Mouse (Mus musculus): ENCODE results near the gene Comtd1.

Gene Comtd1

DNA sequence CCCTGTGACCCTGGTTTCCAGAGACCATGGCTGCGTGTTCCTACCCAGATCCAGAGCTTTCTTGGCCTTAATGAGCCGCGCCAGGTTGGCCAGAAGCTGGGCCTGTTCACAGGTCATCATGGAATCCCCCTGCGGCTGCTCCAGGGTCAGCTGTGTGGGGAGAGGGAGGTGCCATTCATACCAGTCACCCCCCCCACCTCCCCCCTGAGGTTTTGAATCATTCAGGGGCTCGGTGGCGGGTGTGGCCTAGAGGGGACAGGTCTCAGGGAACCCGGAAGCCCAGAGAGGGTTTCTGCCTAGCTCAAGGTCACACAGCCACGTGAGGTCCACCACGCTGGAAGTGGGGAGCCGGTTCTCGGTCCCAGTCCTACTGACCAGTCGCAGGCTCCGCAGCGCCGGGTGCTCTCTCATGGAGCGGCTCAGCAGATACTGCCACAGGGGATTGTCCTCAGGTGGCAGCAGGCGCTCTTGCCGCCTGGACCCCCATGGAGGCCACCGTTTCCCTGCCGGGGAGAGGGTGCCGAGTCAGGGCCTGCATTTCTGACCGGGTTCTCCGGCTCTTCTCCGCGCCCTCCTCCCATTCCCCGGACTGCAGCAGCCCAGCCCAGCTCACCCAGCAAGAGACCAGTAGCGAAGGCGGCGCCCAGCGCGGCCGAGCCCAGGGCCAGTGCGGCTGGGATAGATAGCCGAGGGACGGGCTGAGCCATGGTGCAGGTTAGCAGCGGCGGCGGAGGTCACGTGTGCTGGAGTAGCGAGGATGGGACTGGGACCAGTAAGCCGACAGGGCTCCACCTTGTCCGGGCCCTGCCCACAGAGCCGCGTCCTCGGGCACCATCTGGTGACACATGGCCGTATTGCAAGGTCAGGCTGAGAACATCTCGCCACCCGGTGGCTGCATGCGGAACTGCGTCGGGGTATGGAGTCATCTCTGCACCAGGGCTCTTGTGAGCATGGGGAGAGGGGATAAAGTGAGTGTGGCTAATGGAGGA lies at the start of gene Comtd1:
Gene Comtd1 (minus strand): TSS at position 812 of the 989 bp plus-strand sequence.
- in situ Hi-C loops (cut with MseI, MboI): no loop called here

DNA sequence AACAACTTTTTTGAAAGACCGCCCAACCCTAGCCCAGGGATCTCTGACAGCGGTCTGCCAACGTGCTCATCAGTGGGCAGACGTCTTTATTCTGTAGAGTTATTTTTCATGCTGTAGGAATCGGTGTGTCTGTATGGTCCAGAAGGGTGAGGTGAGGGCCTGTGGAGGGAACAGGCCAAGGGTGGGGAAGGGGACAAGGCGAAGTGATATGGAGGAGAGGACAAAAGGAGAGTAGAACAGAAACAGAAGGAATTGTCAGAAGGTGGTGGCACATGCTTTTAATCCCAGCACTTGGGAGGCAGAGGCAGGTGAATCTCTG lies 43.5 kb upstream of the Comtd1 start:
- in situ Hi-C loops (cut with MseI, MboI): no loop called here

DNA sequence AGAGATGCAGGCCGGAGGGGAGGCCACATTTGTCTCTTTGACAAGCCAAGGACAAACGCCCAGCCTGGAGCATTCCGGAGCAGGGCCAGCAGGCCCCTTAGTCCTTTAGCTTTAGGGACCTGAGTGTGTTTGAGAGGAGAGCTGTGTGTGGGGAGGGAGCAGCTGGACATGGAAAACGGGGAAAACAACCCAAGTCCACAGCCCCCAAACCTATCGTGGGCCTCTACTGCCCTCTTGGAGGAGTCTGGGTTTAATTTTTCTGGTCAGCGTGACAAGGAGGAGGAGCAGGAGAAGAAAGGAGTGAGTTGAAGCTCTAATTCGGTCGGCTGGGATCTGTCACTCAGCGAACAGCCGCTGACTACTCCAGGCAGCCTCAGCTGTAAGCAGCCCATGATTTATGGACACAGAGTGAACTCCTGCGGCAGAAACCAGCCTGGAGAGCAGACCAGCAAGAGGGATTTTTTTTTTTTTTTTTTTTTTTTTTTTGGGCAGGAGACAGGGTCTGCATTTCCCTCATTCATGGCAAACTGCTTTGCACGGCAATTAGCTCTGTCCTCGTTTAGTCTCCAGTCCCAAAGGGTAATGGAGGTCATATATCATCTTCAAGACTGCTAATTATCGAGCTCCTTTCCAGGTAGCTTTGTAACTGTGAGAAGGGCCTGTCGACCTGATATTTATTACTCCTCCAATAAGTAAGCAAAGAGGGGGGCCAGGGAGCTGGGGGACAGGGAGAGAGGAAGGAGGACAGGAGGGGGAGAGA lies 43.0 kb upstream of the Comtd1 start:
- in situ Hi-C loops (cut with MseI, MboI): no loop called here

DNA sequence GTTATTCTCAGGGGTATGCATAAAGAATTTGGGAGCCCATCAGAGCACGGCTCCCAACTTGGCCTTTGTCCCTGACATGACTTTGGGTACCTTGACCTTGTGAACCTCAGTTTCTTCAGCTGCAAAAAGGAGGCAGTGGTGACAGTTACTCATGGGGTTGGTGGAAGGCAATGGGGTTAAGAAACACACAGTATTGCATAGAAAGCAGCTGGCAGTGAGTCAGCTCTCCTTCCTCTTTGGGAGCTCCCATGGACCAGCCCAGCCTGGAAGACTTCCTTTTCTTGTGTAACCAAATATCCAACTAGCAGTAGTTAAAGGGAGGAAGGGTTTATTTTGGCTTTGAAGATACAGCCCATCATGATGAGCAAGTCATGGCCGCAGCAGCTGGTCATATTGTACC lies 41.7 kb upstream of the Comtd1 start:
- in situ Hi-C loops (cut with MseI, MboI): no loop called here

DNA sequence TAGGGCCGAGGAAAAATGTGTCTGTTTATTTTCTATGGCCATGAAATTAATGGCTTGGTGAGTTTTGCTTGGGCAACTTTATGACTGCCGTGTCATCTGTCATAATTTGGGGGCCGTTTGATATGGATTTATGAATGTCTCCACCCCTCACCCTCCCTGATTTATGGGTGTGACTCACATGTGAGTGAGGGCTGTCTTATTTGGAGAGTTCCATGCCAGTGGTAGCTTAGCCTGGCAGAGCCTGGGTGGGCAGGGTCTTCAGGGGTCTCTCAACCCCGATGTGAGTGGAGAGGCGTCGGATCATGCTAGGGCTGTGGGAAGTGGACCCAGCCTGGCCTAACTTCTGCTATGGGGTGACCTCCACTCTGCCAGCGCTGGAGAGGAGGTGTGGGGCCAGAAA lies 18.0 kb upstream of the Comtd1 start:
- in situ Hi-C loops (cut with MseI, MboI): no loop called here

DNA sequence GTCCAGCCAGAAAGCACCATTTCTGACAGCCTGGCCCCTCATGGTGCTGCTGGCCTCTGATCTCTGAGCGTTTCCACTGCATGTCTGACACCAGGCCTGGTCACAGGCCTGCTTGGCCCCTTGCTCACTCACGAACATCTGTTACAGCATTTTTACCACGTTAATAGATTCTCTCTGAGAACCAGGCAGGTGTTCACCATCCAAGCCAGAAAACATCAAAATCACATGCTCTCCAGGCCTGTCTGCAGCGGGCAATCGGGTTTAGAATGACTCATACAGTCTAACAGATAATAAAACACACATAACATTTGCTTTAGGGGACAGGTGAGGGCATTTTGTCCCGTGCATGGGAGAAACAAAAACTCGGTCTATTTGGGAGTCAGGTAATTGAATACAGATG lies 17.5 kb upstream of the Comtd1 start:
- in situ Hi-C loops (cut with MseI, MboI): no loop called here

DNA sequence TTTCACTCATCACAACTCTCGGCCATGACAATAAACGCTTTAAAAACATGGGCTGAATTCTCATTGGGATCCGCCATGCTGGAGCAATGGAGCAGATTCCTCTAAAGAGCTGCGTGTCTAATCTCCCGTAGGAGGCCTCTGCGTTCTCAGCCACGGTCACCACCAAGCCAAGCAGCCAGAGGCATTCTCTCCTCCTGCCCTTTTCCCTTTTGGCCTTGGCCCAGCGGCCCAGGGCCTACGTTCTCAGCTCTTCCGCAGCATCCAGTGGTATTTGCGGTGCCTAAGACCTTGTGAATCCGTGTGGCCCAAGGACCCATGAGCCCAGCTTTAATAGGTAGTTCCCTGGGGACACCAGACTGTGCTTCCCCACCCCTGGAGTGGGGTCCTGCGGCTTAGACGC lies 8.1 kb upstream of the Comtd1 start:
- in situ Hi-C loops (cut with MseI, MboI): no loop called here

DNA sequence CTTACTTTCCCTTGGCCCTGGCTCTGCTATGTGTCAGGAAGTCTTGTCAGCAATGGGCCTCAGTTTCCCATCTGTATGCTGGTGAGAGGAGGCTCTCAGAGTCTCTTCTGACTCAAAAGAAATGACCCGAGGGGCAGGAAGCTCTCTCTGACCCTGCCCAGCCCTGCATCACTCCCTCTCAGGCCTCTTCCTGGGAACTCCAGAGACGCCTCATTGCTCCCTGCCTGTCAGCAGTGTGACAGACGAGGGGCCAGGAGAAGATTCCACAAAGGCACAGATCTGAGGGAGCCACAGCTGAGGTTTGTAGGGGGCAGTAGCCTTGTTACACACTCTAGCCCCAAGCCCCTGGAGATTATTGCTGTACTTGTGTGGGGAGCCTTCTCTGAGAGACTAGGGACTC lies 7.2 kb upstream of the Comtd1 start:
- in situ Hi-C loops (cut with MseI, MboI): no loop called here

DNA sequence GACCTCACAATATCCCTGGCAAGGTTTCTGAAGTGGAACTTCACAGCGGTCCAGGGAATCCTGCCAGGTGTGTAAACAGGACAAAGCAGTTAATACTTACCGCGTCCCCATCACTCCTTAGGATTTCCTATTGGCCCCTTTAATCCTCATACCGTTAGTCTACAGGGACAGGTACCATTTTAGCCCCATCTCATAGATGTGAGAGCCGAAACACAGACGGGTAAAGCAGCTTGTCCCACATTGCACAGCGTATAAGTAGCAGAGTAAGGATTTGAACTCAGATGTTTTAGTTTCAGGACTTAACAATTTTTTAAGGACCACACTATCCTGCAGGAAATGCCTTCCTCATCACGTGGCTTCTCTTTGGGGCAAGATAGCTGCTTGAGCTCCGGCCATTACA lies 5.5 kb upstream of the Comtd1 start:
- in situ Hi-C loops (cut with MseI, MboI): no loop called here

DNA sequence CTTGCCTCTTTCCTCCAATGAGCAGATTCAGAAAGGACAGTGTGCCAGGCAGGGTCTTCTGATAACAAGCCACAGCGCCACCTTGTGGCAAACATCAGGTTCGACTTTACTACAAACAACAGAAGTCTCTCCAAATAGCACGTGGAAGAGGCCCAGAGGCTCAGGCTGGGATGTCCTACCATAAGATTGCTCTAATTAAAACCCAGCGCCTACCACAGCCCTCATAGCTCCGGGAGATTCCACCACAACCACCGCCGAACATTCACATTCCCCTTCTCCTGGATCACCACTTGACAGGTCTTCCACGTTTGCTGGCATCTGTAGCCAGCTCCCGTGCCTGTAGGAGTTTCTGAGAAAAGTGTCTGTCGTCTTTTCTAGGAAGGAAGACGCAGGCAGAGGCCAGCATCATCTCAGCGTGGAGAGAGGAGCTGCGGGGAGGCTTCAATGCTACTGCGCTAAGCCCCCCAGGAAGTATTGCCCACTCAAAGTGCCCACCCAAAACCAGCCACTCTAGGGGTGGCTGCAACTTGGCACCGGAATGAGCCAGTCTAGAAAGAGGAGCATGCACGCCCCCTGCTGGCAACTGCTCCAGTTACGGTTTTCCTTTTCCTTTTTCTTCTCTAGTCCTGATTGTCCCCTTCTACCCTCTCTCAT lies 4.8 kb upstream of the Comtd1 start:
- in situ Hi-C loops (cut with MseI, MboI): no loop called here

DNA sequence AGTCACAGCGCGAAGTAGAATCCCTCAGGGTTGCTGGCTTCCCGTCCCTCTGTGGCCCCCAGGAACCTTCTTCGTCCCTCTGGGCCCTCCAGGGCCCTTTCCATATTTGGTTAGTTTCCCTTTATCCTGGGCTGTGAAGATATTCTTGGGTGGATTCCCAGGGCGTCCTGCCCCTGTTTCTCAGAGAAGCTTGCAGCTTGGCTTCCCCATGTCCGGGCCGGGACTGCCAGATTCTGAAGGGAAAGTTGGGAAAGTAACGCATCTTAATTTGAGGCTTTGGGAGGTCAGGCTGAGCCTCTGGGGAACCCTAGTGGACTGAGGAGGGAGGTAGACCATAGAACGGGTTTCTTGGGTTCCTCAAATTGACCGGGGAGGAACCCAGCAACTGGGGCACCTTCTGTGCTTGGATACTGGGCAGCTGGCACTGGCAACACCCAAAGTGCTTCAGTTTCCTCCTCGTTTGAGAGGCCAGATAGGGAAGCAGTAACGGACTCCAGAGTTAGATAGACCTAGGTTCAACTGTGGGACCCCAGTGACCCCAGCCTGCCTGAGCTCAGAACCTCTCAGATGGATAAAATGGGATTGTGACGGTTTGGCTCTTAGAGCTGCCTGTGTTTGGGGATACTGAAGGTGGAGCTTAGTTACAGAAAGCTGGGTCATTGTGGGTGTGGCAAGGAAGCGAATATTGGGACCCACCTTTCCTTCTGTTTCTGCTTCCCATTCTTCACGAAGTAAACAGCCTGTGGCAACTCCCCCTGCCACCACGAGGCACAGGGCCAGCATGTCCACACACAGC lies 3.4 kb upstream of the Comtd1 start:
- in situ Hi-C loops (cut with MseI, MboI): no loop called here

DNA sequence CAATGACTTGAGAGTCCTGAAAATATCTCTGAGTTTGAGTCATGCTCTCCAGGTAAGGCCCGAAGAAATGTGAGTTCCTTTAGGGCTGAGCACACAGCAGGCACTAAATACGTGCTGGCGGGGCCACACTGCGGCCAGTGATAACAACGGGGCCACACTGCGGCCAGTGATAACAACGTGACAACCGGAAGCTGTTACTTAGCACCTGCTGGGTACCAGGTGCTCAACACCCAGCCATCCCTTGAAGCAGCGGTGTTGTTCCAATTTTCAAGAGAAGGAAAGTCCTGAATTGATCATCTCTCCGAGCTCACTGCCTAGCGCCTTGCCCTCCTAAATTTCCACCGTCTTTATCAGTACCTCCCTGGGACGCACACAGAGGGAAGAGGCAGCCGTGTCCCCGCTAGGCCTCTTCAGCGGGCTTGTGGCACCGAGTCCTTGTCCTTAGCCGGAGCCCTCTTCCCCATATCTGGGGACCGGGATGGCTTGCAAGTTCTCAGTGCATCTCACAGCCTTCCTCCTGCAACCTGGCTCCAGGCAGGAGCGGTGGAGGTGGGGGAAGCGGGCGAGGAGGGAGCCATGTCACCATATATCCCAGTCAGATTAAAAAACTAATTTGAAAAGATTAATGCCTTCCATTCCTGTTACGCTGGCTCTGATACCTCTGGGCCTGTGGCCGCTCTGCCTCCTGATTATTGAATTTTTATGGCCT lies 1.8 kb upstream of the Comtd1 start:
- in situ Hi-C loops (cut with MseI, MboI): no loop called here

DNA sequence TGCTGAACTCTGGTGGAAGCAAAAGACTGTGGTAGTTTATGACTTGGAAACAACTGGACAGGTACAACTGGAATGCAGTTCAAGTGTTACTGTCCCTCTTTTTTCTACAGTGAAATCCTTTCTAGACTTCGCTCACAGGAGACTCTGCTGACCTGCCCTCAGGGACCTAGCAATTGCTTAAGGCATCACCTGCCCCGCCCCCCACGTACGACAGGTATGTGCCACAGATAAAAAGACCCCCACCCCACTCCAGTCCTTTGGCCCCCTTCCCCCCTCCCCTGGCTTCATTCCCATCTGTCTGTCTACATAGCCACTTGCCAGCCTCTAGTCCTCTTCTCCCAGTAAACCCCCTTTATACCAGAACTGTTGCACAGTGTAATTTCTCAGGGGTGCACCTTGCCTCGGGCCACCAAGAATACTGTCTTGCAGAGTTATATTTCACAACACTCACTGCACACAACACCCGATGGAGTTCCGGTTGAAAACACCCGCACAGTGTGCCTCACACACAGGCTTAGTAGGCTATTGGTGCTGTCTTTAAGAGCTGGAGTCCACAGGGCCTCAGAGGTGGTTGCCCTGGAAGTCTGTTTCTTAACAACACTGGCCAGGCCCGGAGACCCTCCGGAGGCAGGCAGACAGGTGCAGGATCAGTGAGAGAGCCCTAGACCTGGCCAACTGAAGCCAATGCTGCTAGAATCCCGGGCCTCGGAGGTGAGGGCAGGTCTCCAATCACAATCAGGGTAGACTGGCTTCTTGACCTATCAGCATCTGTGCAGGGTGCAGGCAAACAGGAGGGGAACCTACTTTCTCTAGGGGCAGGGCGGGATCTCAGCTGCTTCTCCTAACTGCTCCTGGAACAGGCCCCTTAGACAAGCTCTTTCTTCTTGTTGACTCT lies 994 bp upstream of the Comtd1 start:
- in situ Hi-C loops (cut with MseI, MboI): no loop called here

DNA sequence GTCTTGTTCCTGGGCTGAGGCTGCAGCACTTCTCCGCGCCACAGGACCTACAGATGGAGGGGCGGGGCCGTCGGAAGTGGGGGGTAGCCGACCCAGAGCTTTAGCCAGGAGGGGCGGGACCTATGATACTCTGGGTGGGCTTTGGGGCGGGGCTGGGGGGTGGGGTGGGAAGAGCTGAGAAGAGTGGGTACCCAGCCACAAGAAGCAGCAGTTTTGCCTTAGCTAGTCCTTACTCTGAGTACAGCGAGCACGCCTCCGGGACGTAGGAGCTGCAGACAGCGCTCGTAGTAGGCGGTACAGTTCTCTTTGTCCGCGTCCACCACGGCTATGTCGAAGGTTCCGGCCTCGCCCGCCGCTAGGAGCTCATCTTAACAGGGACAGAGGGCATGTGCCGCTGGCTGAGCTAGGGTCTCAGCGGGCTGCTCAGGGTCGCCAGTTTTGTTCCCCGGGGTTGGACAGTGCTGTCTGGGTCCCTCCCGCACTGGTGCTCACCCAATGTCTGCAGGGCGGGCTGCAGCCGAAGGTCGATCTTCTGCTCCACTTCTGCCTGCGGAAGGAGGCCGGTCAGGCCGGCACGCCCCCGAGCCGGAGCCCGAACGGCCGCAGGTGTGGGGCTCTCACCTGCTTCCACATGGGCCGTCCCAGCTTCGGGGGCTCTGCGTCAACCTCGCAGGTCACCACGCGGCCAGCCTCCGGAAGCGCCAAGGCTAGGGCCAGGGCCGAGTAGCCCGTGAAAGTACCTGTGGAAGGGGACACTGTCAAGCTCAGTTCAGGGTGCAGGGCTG lies 1.2 kb downstream of the Comtd1 start:
- in situ Hi-C loops (cut with MseI, MboI): no loop called here

DNA sequence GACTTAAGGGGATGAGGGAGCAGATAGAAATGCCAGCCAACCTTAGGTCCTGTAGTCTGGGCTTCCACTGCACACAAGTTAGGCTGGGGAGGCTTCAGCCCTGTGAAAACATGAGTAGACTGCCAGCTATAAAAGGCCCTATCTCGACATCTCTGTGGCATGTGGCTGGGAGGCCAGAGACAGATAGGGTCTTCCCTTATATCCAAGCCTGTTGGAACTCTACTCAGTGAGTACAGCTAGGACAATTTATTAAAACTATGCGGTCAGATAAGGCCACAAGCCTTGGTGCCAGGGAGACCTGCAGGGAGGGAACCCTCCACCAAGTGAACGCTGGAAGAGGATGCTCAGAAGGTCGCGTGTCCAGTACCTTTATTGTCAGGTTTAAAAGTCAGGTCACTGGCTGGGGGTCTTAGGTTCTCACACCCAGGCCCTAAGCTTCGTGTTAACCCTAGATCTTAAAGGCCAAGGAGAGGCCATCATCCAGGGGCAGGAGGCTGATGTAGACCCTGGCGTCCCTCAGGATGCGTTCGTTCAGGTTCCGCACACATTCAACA lies 1.9 kb downstream of the Comtd1 start:
- in situ Hi-C loops (cut with MseI, MboI): no loop called here

DNA sequence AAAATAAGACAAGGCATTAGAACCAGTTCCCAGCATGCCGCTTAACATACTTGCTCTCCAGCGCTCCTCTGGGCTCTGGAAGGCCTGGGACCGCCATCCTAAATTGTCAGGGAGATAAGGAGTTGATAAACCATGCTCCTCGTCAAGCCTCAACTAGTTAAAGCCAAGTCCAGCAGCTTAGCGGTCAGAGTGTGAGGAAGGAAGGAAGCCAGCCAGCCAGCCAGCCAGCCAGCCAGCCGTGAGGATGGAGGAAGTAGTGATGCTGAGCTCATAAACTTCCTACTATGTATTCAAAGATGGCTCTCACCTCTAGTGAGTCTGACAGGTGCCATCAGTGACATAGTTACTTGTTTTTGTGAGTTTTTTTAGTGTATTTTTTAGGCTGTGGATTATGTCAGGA lies 5.5 kb downstream of the Comtd1 start:
- in situ Hi-C loops (cut with MseI, MboI): no loop called here

DNA sequence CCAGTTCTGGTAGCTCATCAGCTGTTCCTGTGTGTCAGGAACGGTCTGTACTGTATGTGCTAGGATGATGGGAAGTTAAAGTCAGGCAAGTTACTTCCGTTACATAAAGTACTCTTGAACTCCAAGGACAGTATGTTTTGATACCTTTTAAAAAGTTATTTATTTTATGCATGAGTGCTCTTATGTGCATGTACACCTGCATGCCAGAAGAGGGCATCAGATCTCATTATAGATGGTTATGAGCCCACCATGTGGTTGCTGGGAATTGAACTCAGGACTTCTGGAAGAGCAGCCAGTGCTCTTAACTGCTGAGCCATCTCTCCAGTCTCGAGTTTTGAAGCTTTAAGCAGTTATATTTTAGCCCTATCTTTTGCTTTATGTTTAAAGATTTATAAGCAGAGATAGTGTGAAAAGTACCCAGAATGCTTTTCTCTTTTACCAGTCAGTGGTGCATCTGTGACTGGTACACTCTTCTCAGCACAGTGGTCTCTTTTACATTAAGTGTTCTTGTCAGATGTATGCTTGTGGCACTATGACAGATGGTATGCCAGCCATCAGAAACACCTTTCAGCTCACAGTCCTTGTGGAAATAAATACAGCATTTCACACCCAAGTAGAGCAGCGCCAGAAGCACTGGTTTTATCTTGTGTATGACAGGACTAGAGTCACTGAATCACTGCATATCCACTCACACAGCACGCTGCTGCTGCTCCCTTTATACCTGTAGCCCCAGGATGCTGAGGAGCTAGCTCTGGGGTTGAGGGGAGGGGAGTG lies 6.8 kb downstream of the Comtd1 start:
- in situ Hi-C loops (cut with MseI, MboI): no loop called here
